ENCODE assay signal across 21 mouse cellular contexts in genomic region chr6:51258304-51258703, GRCm38 (mm10).
DNase-seq lines count a peak whose midpoint lies in the region; ATAC-seq lines count a peak whose summit lies in the region.
"Had no signal": no experiment of that assay in that cellular context is flagged by ENCODE, and none has a peak within 500 bp of the region (broad histone marks: within the 10 kb centered on the region; RNA-seq: fewer than 3 reads in every experiment).

No protein-coding gene starts in this region.

- H3K27me3 ChIP-seq in heart, embryonic 14.5 days (ENCODE audit: control insufficient read depth, insufficient read depth, low read length), result no peaks in the 10 kb centered on the region
- no peaks in the 10 kb centered on the region; the same call in 1 of the 2 replicates for H3K27me3 ChIP-seq in liver, embryonic 12.5 days (replicated peaks)
- no peaks in the 10 kb centered on the region for H3K27me3 ChIP-seq in liver, embryonic 13.5 days
- H3K27me3 ChIP-seq in hindbrain, embryonic 14.5 days (ENCODE audit: control insufficient read depth, insufficient read depth, low read length), result no peaks in the 10 kb centered on the region
- H3K27me3 ChIP-seq: forebrain, embryonic 13.5 days; hindbrain, embryonic 12.5 days had no signal

- no peaks in the 10 kb centered on the region for H3K36me3 ChIP-seq in heart, embryonic 14.5 days (ENCODE audit: control insufficient read depth, insufficient read depth, low read length)
- H3K36me3 ChIP-seq in liver, embryonic 12.5 days, result no peaks in the 10 kb centered on the region
- H3K36me3 ChIP-seq in liver, embryonic 13.5 days, result no peaks in the 10 kb centered on the region
- H3K36me3 ChIP-seq in hindbrain, embryonic 14.5 days (replicated peaks; ENCODE audit: control insufficient read depth, insufficient read depth), result no peaks in the 10 kb centered on the region
- H3K36me3 ChIP-seq: embryonic facial prominence, embryonic 10.5 days; hindbrain, embryonic 12.5 days had no signal

- no peak overlapping the region for H3K9ac ChIP-seq in heart, embryonic 14.5 days (ENCODE audit: low read length)
- no peak overlapping the region for H3K9ac ChIP-seq in liver, embryonic 12.5 days
- no peak overlapping the region for H3K9ac ChIP-seq in liver, embryonic 13.5 days
- H3K9ac ChIP-seq in hindbrain, embryonic 14.5 days, result no peak overlapping the region
- H3K9ac ChIP-seq: forebrain, embryonic 13.5 days; forebrain, postnatal 0 days; hindbrain, embryonic 12.5 days had no signal

- H3K4me2 ChIP-seq in heart, embryonic 14.5 days (ENCODE audit: low read length), result no peak overlapping the region
- H3K4me2 ChIP-seq in liver, embryonic 12.5 days, result peak overlapping the region; percentile 16; the same call in 1 of the 2 replicates
- H3K4me2 ChIP-seq in liver, embryonic 13.5 days, result 0 out of 2 replicates have a peak overlapping the region, but pooled peaks have one; percentile 23
- no peak overlapping the region for H3K4me2 ChIP-seq in hindbrain, embryonic 14.5 days (replicated peaks)
- H3K4me2 ChIP-seq: forebrain, embryonic 13.5 days; hindbrain, embryonic 12.5 days had no signal

- peaks cover 2 to 8% of the 10 kb centered on the region in 2 experiments; a peak in 2 of 4 replicates for H3K4me1 ChIP-seq in heart, embryonic 14.5 days (ENCODE audit: control insufficient read depth in 2 of 2, insufficient read depth in 2 of 2, low read length in 2 of 2)
- H3K4me1 ChIP-seq in liver, embryonic 12.5 days, result peaks cover 22% of the 10 kb centered on the region
- H3K4me1 ChIP-seq in liver, embryonic 13.5 days (replicated peaks), result peaks cover 24% of the 10 kb centered on the region
- H3K4me1 ChIP-seq in hindbrain, embryonic 14.5 days (replicated peaks; ENCODE audit: control insufficient read depth, insufficient read depth, low read length), result no peaks in the 10 kb centered on the region
- H3K4me1 ChIP-seq: embryonic facial prominence, embryonic 10.5 days; forebrain, embryonic 13.5 days; hindbrain, embryonic 12.5 days had no signal

- H3K27ac ChIP-seq in heart, embryonic 14.5 days (replicated peaks in 1 of 2; ENCODE audit: control insufficient read depth in 1 of 2, insufficient read depth in 1 of 2, low read depth in 2 of 2, low read length in 2 of 2), result 0 out of 4 replicates have a peak overlapping the region, but pooled peaks of 1 of the 2 experiments have one; percentile 30
- no peak overlapping the region for H3K27ac ChIP-seq in liver, embryonic 12.5 days
- no peak overlapping the region for H3K27ac ChIP-seq in liver, embryonic 13.5 days
- H3K27ac ChIP-seq in hindbrain, embryonic 14.5 days, result no peak overlapping the region
- H3K27ac ChIP-seq: embryonic facial prominence, embryonic 10.5 days; forebrain, embryonic 13.5 days; hindbrain, embryonic 12.5 days; hindbrain, postnatal 0 days had no signal

- 58% methylated on average over 2 of the region's 2 CpGs for WGBS in heart, embryonic 14.5 days
- 22% methylated on average over 2 of the region's 2 CpGs for WGBS in liver, embryonic 12.5 days (ENCODE audit: insufficient replicate concordance)
- WGBS in liver, embryonic 13.5 days (ENCODE audit: insufficient replicate concordance), result 18% methylated on average over 2 of the region's 2 CpGs
- WGBS in hindbrain, embryonic 14.5 days, result 100% methylated on average over 2 of the region's 2 CpGs

- H3K4me3 ChIP-seq in heart, embryonic 14.5 days (ENCODE audit: control insufficient read depth in 1 of 2, insufficient read depth in 1 of 2, low read depth in 1 of 2, low read length in 2 of 2), result no peak overlapping the region
- no peak overlapping the region for H3K4me3 ChIP-seq in liver, embryonic 12.5 days
- H3K4me3 ChIP-seq in liver, embryonic 13.5 days (replicated peaks), result no peak overlapping the region
- no peak overlapping the region for H3K4me3 ChIP-seq in hindbrain, embryonic 14.5 days (replicated peaks; ENCODE audit: low read length)
- H3K4me3 ChIP-seq: embryonic facial prominence, embryonic 10.5 days; forebrain, embryonic 13.5 days; hindbrain, embryonic 12.5 days had no signal

- DNase-seq in heart, adult 9 months (ENCODE audit: low spot score in 2 of 2), result no peak
- DNase-seq in liver, result no peak
- no peak for DNase-seq in liver, embryonic 13.5 days
- no peak for DNase-seq in hindbrain, embryonic 14.5 days (ENCODE audit: low spot score)
- DNase-seq in left cerebral cortex, adult 8-10 months (ENCODE audit: low spot score in 2 of 2), result no peak
- DNase-seq: adrenal gland, adult 2 months; adrenal gland, postnatal 25 days; cerebellum, adult 18-20 months; cerebellum, adult 9-11 months; cerebellum, postnatal 36 days; forebrain, postnatal 0 days; gastrocnemius, postnatal 14 days; heart, postnatal 4 days had no signal

- H3K9me3 ChIP-seq in heart, embryonic 14.5 days (ENCODE audit: control insufficient read depth, low read length), result peaks cover 6% of the 10 kb centered on the region; the same call in 1 of the 2 replicates
- no peaks in the 10 kb centered on the region for H3K9me3 ChIP-seq in liver, embryonic 12.5 days (replicated peaks)
- H3K9me3 ChIP-seq in liver, embryonic 13.5 days (replicated peaks), result no peaks in the 10 kb centered on the region
- 0 out of 2 replicates have a peak, but pooled peaks cover 5% of the 10 kb centered on the region for H3K9me3 ChIP-seq in hindbrain, embryonic 14.5 days (ENCODE audit: control insufficient read depth, low read length)
- H3K9me3 ChIP-seq: forebrain, embryonic 13.5 days had no signal

- 0 out of 2 replicates have a peak, but pooled peaks have one; percentile 31 for ATAC-seq in heart, embryonic 14.5 days (ENCODE audit: insufficient number of reproducible peaks, insufficient read depth, low FRiP score, low read depth)
- no peak for ATAC-seq in liver, embryonic 12.5 days
- ATAC-seq in liver, embryonic 13.5 days (ENCODE audit: low read depth), result peak; percentile 39; the same call in 1 of the 2 replicates
- ATAC-seq in hindbrain, embryonic 14.5 days (ENCODE audit: low FRiP score), result no peak
- ATAC-seq: activated CD4-positive, CD25-positive, alpha-beta regulatory T cell, adult 4 months; forebrain, embryonic 13.5 days; forebrain, postnatal 0 days; hindbrain, postnatal 0 days; Patski had no signal

Comparison
In these comparisons a context has a peak if more than half of its experiments do, and no peak if none do; other contexts are left out.
1. ATAC-seq: peak in heart, embryonic 14.5 days (single experiment) and liver, embryonic 13.5 days (single experiment); none in liver, embryonic 12.5 days (single experiment) and hindbrain, embryonic 14.5 days (single experiment).
2. H3K4me2 ChIP-seq: peak in liver, embryonic 12.5 days (single experiment) and liver, embryonic 13.5 days (single experiment); none in heart, embryonic 14.5 days (single experiment) and hindbrain, embryonic 14.5 days (single experiment).